Mouse (Mus musculus) liver, embryonic 14.5 days (tissue): ENCODE results near the gene Lmbr1l.

Experiments used
- CTCF ChIP-seq: IDR thresholded peaks from 2 replicates; pipeline ENCODE4 v1.5.1; 2016; ENCODE audit warnings: antibody characterized with exemption, low read depth, control low read depth
- EP300 ChIP-seq: IDR thresholded peaks from 2 replicates; pipeline ENCODE4 v1.6.1; 2016; ENCODE audit warnings: antibody characterized with exemption, low read depth

- TF ChIP-seq CTCF (no peak), EP300 (no peak)
Observed at GRCm38 (mm10) chr15:98921510-98921909, 3.5 kb upstream of the Lmbr1l start.
